Mouse (Mus musculus) MN1 (cell line): Measurements from ENCODE around the gene Bspry.

Experiments used
- DNase-seq: peaks from one replicate; pipeline ENCODE4 v3.0.0-alpha.2; 2016; ENCODE audit warnings: low spot score

Bspry gene

GRCm38 (mm10) chr4:62515490-62515889 is 35.6 kb downstream of the Bspry start:
- DNase-seq, result no peak

- peak; percentile 73 for DNase-seq
These were observed 36.2 kb downstream of the Bspry start for GRCm38 (mm10) chr4:62516079-62516478.

GRCm38 (mm10) chr4:62516579-62516978 is 36.7 kb downstream of the Bspry start:
- DNase-seq, result peak; percentile 16

GRCm38 (mm10) chr4:62517046-62517445 is 37.2 kb downstream of the Bspry start:
- no peak for DNase-seq

- DNase-seq, result peak; percentile 13
These were observed 37.9 kb downstream of the Bspry start for GRCm38 (mm10) chr4:62517538-62518415.

- peak; percentile 26 for DNase-seq
These were observed 38.7 kb downstream of the Bspry start for GRCm38 (mm10) chr4:62518416-62519121.

- peak; percentile 40 for DNase-seq
These were observed 39.4 kb downstream of the Bspry start for GRCm38 (mm10) chr4:62519122-62519848.

- DNase-seq, result peak; percentile 97
These were observed 40.0 kb downstream of the Bspry start, which contains the start of gene Alad for GRCm38 (mm10) chr4:62519849-62520233. Alad (minus strand) TSS chr4:62519918.

- peak; percentile 22 for DNase-seq
These were observed 41.1 kb downstream of the Bspry start for GRCm38 (mm10) chr4:62520892-62521400.

GRCm38 (mm10) chr4:62524651-62525488 is 45.0 kb downstream of the Bspry start, which contains the start of the genes Pole3 and 4933430I17Rik:
Pole3 (minus strand) TSS chr4:62525068.
4933430I17Rik (plus strand) TSS chr4:62525369.
- peak; percentile 99 for DNase-seq

- DNase-seq, result no peak
These were observed 45.6 kb downstream of the Bspry start for GRCm38 (mm10) chr4:62525489-62525811.

- peak; percentile 73 for DNase-seq
These were observed 46.4 kb downstream of the Bspry start for GRCm38 (mm10) chr4:62526256-62526655.

GRCm38 (mm10) chr4:62527655-62528054 is 47.8 kb downstream of the Bspry start:
- no peak for DNase-seq

GRCm38 (mm10) chr4:62533729-62534128 is 53.9 kb downstream of the Bspry start:
- peak; percentile 27 for DNase-seq

- peak; percentile 27 for DNase-seq
These were observed 61.9 kb downstream of the Bspry start for GRCm38 (mm10) chr4:62541802-62542201.

GRCm38 (mm10) chr4:62543782-62544181 is 63.9 kb downstream of the Bspry start:
- no peak for DNase-seq

- no peak for DNase-seq
These were observed 64.9 kb downstream of the Bspry start for GRCm38 (mm10) chr4:62544801-62545200.
